Mouse (Mus musculus): ENCODE results near the gene Rapgef2.
"Not testable (repeated sequence)": the region's sequence is repeated elsewhere in the genome, so short reads cannot be mapped to it uniquely, and the experiment has no call there.

Gene Rapgef2

GRCm38 (mm10) chr3:79233478-79234415, 52.6 kb downstream of the Rapgef2 start:
- DNase-seq (ENCODE audit: low read depth, low spot score) = no peak

GRCm38 (mm10) chr3:79230718-79231117, 55.6 kb downstream of the Rapgef2 start:
- DNase-seq (ENCODE audit: low read depth, low spot score) = no peak

- no peak for DNase-seq (ENCODE audit: low read depth, low spot score)
These were observed 56.8 kb downstream of the Rapgef2 start for GRCm38 (mm10) chr3:79229546-79229945.

GRCm38 (mm10) chr3:79228304-79228703, 58.0 kb downstream of the Rapgef2 start:
- no peak for DNase-seq (ENCODE audit: low read depth, low spot score)

- no peak for DNase-seq (ENCODE audit: low read depth, low spot score)
These were observed 58.8 kb downstream of the Rapgef2 start for GRCm38 (mm10) chr3:79227356-79228088.

- not testable (repeated sequence) for DNase-seq (ENCODE audit: low read depth, low spot score)
These were observed 59.5 kb downstream of the Rapgef2 start for GRCm38 (mm10) chr3:79226807-79227206.

GRCm38 (mm10) chr3:79225888-79226287, 60.4 kb downstream of the Rapgef2 start:
- no peak for DNase-seq (ENCODE audit: low read depth, low spot score)

- DNase-seq (ENCODE audit: low read depth, low spot score) = peak; percentile 44
These were observed 62.0 kb downstream of the Rapgef2 start for GRCm38 (mm10) chr3:79224352-79224751.

- no peak for DNase-seq (ENCODE audit: low read depth, low spot score)
These were observed 63.0 kb downstream of the Rapgef2 start for GRCm38 (mm10) chr3:79223281-79223680.

- DNase-seq (ENCODE audit: low read depth, low spot score) = no peak
These were observed 63.9 kb downstream of the Rapgef2 start for GRCm38 (mm10) chr3:79222192-79222960.

GRCm38 (mm10) chr3:79221296-79222191, 64.8 kb downstream of the Rapgef2 start:
- DNase-seq (ENCODE audit: low read depth, low spot score) = peak; percentile 87

- DNase-seq (ENCODE audit: low read depth, low spot score) = peak; percentile 43
These were observed 67.0 kb downstream of the Rapgef2 start for GRCm38 (mm10) chr3:79219144-79219930.

GRCm38 (mm10) chr3:79218566-79219051, 67.7 kb downstream of the Rapgef2 start:
- no peak for DNase-seq (ENCODE audit: low read depth, low spot score)

- DNase-seq (ENCODE audit: low read depth, low spot score) = no peak
These were observed 76.1 kb downstream of the Rapgef2 start for GRCm38 (mm10) chr3:79210243-79210642.

- no peak for DNase-seq (ENCODE audit: low read depth, low spot score)
These were observed 79.1 kb downstream of the Rapgef2 start for GRCm38 (mm10) chr3:79207216-79207615.

GRCm38 (mm10) chr3:79206524-79206923, 79.8 kb downstream of the Rapgef2 start:
- no peak for DNase-seq (ENCODE audit: low read depth, low spot score)

- DNase-seq (ENCODE audit: low read depth, low spot score) = no peak
These were observed 80.3 kb downstream of the Rapgef2 start for GRCm38 (mm10) chr3:79205981-79206380.

- DNase-seq (ENCODE audit: low read depth, low spot score) = peak; percentile 43
These were observed 81.2 kb downstream of the Rapgef2 start for GRCm38 (mm10) chr3:79205112-79205511.

GRCm38 (mm10) chr3:79204261-79204660, 82.1 kb downstream of the Rapgef2 start:
- no peak for DNase-seq (ENCODE audit: low read depth, low spot score)

- no peak for DNase-seq (ENCODE audit: low read depth, low spot score)
These were observed 82.5 kb downstream of the Rapgef2 start for GRCm38 (mm10) chr3:79203821-79204220.

Measured in brain, adult 2 months (tissue).